Mouse (Mus musculus): ENCODE measurements around the gene Rab12.

Gene Rab12

GRCm38 (mm10) chr17:66446196-66447006, 73.1 kb downstream of the Rab12 start:
- DNase-seq: no peak

All from thymus, postnatal 14 days (tissue).